Mouse (Mus musculus) myocyte (in vitro differentiated cells): ENCODE data around the gene Dda1.
A peak's percentile ranks its signal among the peaks of the same experiment; 100 is the strongest.

ENCODE experiments used
- E2F4 ChIP-seq: IDR thresholded peaks from one replicate; pipeline ENCODE4 v1.6.1; 2011; ENCODE audit warnings: mild to moderate bottlenecking, control low read depth, moderate library complexity; ENCODE audit not compliant: insufficient read depth
- MYOD1 ChIP-seq, 3 experiments: IDR thresholded peaks; one replicate each; pipeline ENCODE4 v1.6.1; 2011; ENCODE audit warnings: control low read depth in 2 of 3, low read depth in 2 of 3, mild to moderate bottlenecking in 2 of 3, moderate library complexity in 1 of 3; ENCODE audit not compliant: insufficient read length in 2 of 3, control insufficient read depth in 1 of 3
- MYOG ChIP-seq, 3 experiments: IDR thresholded peaks; one replicate each; pipeline ENCODE4 v1.6.1; 2011; ENCODE audit warnings: control low read depth in 2 of 3, low read depth in 2 of 3, mild to moderate bottlenecking in 2 of 3; ENCODE audit not compliant: insufficient read length in 2 of 3, control insufficient read depth in 1 of 3, insufficient read depth in 1 of 3
- POLR2A ChIP-seq: IDR thresholded peaks from one replicate; pipeline ENCODE4 v1.6.1; 2011; ENCODE audit warnings: low read depth, mild to moderate bottlenecking, control low read depth, moderate library complexity; ENCODE audit not compliant: insufficient read length
- POLR2AphosphoS2 ChIP-seq: IDR thresholded peaks from one replicate; pipeline ENCODE4 v1.6.1; 2011; ENCODE audit warnings: low read depth, control low read depth; ENCODE audit not compliant: insufficient read length
- REST ChIP-seq: IDR thresholded peaks from one replicate; pipeline ENCODE4 v1.6.1; 2011; ENCODE audit warnings: mild to moderate bottlenecking, control low read depth, moderate library complexity; ENCODE audit not compliant: insufficient read depth, insufficient read length
- TCF12 ChIP-seq: IDR thresholded peaks from one replicate; pipeline ENCODE4 v1.6.1; 2011; ENCODE audit warnings: mild to moderate bottlenecking, control low read depth; ENCODE audit not compliant: poor library complexity, insufficient read depth, severe bottlenecking
- USF1 ChIP-seq: IDR thresholded peaks from one replicate; pipeline ENCODE4 v1.6.1; 2011; ENCODE audit warnings: low read depth, mild to moderate bottlenecking, control low read depth, moderate library complexity

DNA sequence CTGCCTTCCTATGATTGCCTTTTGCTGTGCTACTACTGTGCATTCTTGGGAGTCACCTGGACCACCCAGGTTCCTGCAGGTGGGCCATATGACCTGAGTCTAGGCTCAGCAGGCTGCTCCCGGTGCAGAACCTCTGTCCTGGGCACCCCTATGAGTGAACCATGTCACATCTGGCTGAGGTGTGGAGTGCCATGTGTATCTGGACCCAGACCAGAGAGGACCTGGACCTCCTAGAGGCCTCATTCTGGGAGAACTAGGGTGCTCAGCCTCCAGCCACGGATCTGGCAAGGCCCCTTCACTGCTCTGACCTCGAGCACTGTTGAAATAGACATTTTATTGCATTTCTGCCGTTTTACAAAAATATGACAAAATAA lies 6.7 kb downstream of the Dda1 start:
- peak; percentile 71 for TF ChIP-seq POLR2AphosphoS2
- no peak for TF ChIP-seq USF1
- no peak for TF ChIP-seq POLR2A
- TF ChIP-seq E2F4 = no peak
- no peak for TF ChIP-seq MYOD1 (IDR thresholded peaks at IDR 0.05; ENCODE audit: control insufficient read depth in 1 of 3, insufficient read length in 2 of 3, low read depth in 2 of 3)
- no peak for TF ChIP-seq TCF12
- no peak for TF ChIP-seq MYOG (IDR thresholded peaks at IDR 0.05; ENCODE audit: control insufficient read depth in 1 of 3, insufficient read depth in 1 of 3, insufficient read length in 2 of 3, low read depth in 2 of 3)
- TF ChIP-seq REST = no peak
